Mouse (Mus musculus) lung, embryonic 16.5 days (tissue): ENCODE data around the gene Folr1. TPM values are rescaled to one million over a fixed set of nuclear protein-coding genes. Genes with fewer than 3 reads are reported as not detected.
A peak's percentile ranks its signal among the peaks of the same experiment; 100 is the strongest.

Source experiments
- ATAC-seq: fragments of 200-750 bp; cut with Nextera tagmentation; 2 replicates; pipeline ENCODE4 v1.8.0; 2017; ENCODE audit warnings: low read depth, mild to moderate bottlenecking, moderate library complexity
- H3K27ac ChIP-seq: fragments of 300-500 bp; sonication (generic); 2 replicates; pipeline ENCODE4 v1.5.1; 2014; ENCODE audit warnings: mild to moderate bottlenecking, control low read depth, low read length
- H3K27me3 ChIP-seq: fragments of 300-500 bp; sonication (generic); 2 replicates; pipeline ENCODE4 v1.6.1; 2014; ENCODE audit warnings: low read depth, low read length, mixed read lengths; ENCODE audit not compliant: control insufficient read depth, insufficient read depth
- H3K36me3 ChIP-seq: fragments of 300-500 bp; sonication (generic); 2 replicates; pipeline ENCODE4 v1.6.1; 2014; ENCODE audit warnings: low read length; ENCODE audit not compliant: control insufficient read depth, insufficient read depth
- H3K4me1 ChIP-seq: fragments of 300-500 bp; sonication (generic); replicated peaks from 2 replicates; pipeline ENCODE4 v1.6.1; 2014; ENCODE audit warnings: low read length, mixed read lengths; ENCODE audit not compliant: control insufficient read depth, insufficient read depth
- H3K4me2 ChIP-seq: fragments of 300-500 bp; sonication (generic); 2 replicates; pipeline ENCODE4 v1.6.1; 2014; ENCODE audit warnings: low read depth, low read length, control low read depth
- H3K4me3 ChIP-seq: fragments of 300-500 bp; sonication (generic); 2 replicates; pipeline ENCODE4 v1.5.1; 2014; ENCODE audit warnings: mild to moderate bottlenecking, low read length, control low read depth
- H3K9ac ChIP-seq: fragments of 300-500 bp; sonication (generic); 2 replicates; pipeline ENCODE4 v1.6.1; 2014; ENCODE audit warnings: low read length, control low read depth
- H3K9me3 ChIP-seq: fragments of 300-500 bp; sonication (generic); 2 replicates; pipeline ENCODE4 v1.6.1; 2016; ENCODE audit warnings: low read length; ENCODE audit not compliant: control insufficient read depth
- WGBS: fragments of 180-500 bp; shearing (Covaris S2); extraction: QIAGEN DNeasy Blood & Tissue Kit; methylation state at CpG from one replicate; pipeline ENCODE4 v1.1.7; 2014; 5-methylcytosine and 5-hydroxymethylcytosine counted together
- polyA plus RNA-seq: library from polyadenylated mRNA; unstranded; fragments of >200 nt; fragmentation: Nextera tagmentation; extraction: Ambion mirVana; gene quantifications from 2 replicates; pipeline ENCODE4 v1.2.1, GENCODE M21; 2015

Folr1 gene
- polyA plus RNA-seq, 1 experiment from 2014 or later: 1.5 TPM

GRCm38 (mm10) chr7:101860978-101861377, 9.6 kb downstream of the Folr1 start:
- no peak for ATAC-seq

GRCm38 (mm10) chr7:101858362-101858761, 12.2 kb downstream of the Folr1 start:
- no peaks in the 10 kb centered on the region for H3K4me1 ChIP-seq
- 74% methylated on average over 9 of the region's 9 CpGs for WGBS
- H3K4me3 ChIP-seq: no peak overlapping the region
- no peaks in the 10 kb centered on the region for H3K36me3 ChIP-seq
- no peak overlapping the region for H3K4me2 ChIP-seq
- no peak overlapping the region for H3K9ac ChIP-seq
- H3K27me3 ChIP-seq: no peaks in the 10 kb centered on the region
- no peaks in the 10 kb centered on the region for H3K9me3 ChIP-seq
- no peak for ATAC-seq
- no peak overlapping the region for H3K27ac ChIP-seq

More at GRCm38 (mm10) chr7:101860978-101861377, 9.6 kb downstream of the Folr1 start:
- no peaks in the 10 kb centered on the region for H3K36me3 ChIP-seq
- H3K9me3 ChIP-seq: no peaks in the 10 kb centered on the region
- H3K4me3 ChIP-seq: no peak overlapping the region
- no peak overlapping the region for H3K4me2 ChIP-seq
- H3K27ac ChIP-seq: no peak overlapping the region
- H3K27me3 ChIP-seq: no peaks in the 10 kb centered on the region
- H3K9ac ChIP-seq: no peak overlapping the region
- H3K4me1 ChIP-seq: no peaks in the 10 kb centered on the region

- ATAC-seq: no peak
- 89% methylated on average over 4 of the region's 4 CpGs for WGBS
- no peak within 1 kb of the TSS for H3K4me3 ChIP-seq
- H3K4me1 ChIP-seq: no peaks in the 10 kb centered on the region
- no peaks in the 10 kb centered on the region for H3K9me3 ChIP-seq
- no peaks in the 10 kb centered on the region for H3K27me3 ChIP-seq
- no peak within 1 kb of the TSS for H3K4me2 ChIP-seq
- no peak within 1 kb of the TSS for H3K9ac ChIP-seq
- H3K27ac ChIP-seq: no peak within 1 kb of the TSS
- no peaks in the 10 kb centered on the region for H3K36me3 ChIP-seq
Measured at GRCm38 (mm10) chr7:101857094-101857493, 13.5 kb downstream of the Folr1 start, which contains the start of gene Folr2. Gene Folr2, minus strand, starts transcription at chr7:101857194.

GRCm38 (mm10) chr7:101853816-101854215, 16.8 kb downstream of the Folr1 start:
- Histone ChIP-seq H3K4me2 (no peak overlapping the region), H3K27ac (no peak overlapping the region), H3K36me3 (no peaks in the 10 kb centered on the region), H3K9me3 (no peaks in the 10 kb centered on the region), H3K4me1 (no peaks in the 10 kb centered on the region), H3K27me3 (no peaks in the 10 kb centered on the region), H3K4me3 (no peak overlapping the region), H3K9ac (no peak overlapping the region)
- 62% methylated on average over 2 of the region's 2 CpGs for WGBS
- no peak for ATAC-seq

- no peak overlapping the region for H3K9ac ChIP-seq
- H3K36me3 ChIP-seq: no peaks in the 10 kb centered on the region
- no peak overlapping the region for H3K4me2 ChIP-seq
- no peak overlapping the region for H3K27ac ChIP-seq
- 73% methylated on average over 6 of the region's 6 CpGs for WGBS
- no peak for ATAC-seq
- no peaks in the 10 kb centered on the region for H3K27me3 ChIP-seq
- no peaks in the 10 kb centered on the region for H3K4me1 ChIP-seq
- no peak overlapping the region for H3K4me3 ChIP-seq
- no peaks in the 10 kb centered on the region for H3K9me3 ChIP-seq
Measured at GRCm38 (mm10) chr7:101852846-101853245, 17.7 kb downstream of the Folr1 start.

- no peak for ATAC-seq
- H3K9ac ChIP-seq: no peak overlapping the region
- no peak overlapping the region for H3K27ac ChIP-seq
- H3K36me3 ChIP-seq: no peaks in the 10 kb centered on the region
- 79% methylated on average over 6 of the region's 6 CpGs for WGBS
- H3K9me3 ChIP-seq: no peaks in the 10 kb centered on the region
- no peaks in the 10 kb centered on the region for H3K27me3 ChIP-seq
- no peak overlapping the region for H3K4me3 ChIP-seq
- H3K4me2 ChIP-seq: no peak overlapping the region
- H3K4me1 ChIP-seq: no peaks in the 10 kb centered on the region
Measured at GRCm38 (mm10) chr7:101851689-101852088, 18.9 kb downstream of the Folr1 start.

GRCm38 (mm10) chr7:101847934-101848333, 22.7 kb downstream of the Folr1 start:
- Histone ChIP-seq H3K9ac (no peak overlapping the region), H3K27me3 (no peaks in the 10 kb centered on the region), H3K36me3 (no peaks in the 10 kb centered on the region), H3K4me3 (no peak overlapping the region), H3K4me2 (no peak overlapping the region), H3K27ac (no peak overlapping the region), H3K9me3 (no peaks in the 10 kb centered on the region), H3K4me1 (no peaks in the 10 kb centered on the region)
- no peak for ATAC-seq
- WGBS: 76% methylated on average over 1 of the region's 1 CpGs

- H3K4me1 ChIP-seq: no peaks in the 10 kb centered on the region
- no peak overlapping the region for H3K4me3 ChIP-seq
- WGBS: 50% methylated on average over 6 of the region's 6 CpGs
Measured at GRCm38 (mm10) chr7:101844186-101844585, 26.4 kb downstream of the Folr1 start.

GRCm38 (mm10) chr7:101837606-101838471, 32.7 kb downstream of the Folr1 start, which contains the start of gene Inppl1:
Gene Inppl1, minus strand, starts transcription at chr7:101838229.
- H3K9me3 ChIP-seq: no peaks in the 10 kb centered on the region
- peak within 1 kb of the TSS; percentile 89 for H3K4me3 ChIP-seq
- peaks cover 29% of the 10 kb centered on the region for H3K4me1 ChIP-seq
- peak within 1 kb of the TSS; percentile 80 for H3K4me2 ChIP-seq
- H3K36me3 ChIP-seq: peaks cover 8% of the 10 kb centered on the region
- no peaks in the 10 kb centered on the region for H3K27me3 ChIP-seq
- ATAC-seq: peak; percentile 89
- peak within 1 kb of the TSS; percentile 98 for H3K27ac ChIP-seq
- WGBS: under 1% methylated on average over 63 of the region's 64 CpGs
- H3K9ac ChIP-seq: peak within 1 kb of the TSS; percentile 98

More at GRCm38 (mm10) chr7:101844186-101844585, 26.4 kb downstream of the Folr1 start:
- H3K4me2 ChIP-seq: no peak overlapping the region
- H3K27me3 ChIP-seq: no peaks in the 10 kb centered on the region
- no peak overlapping the region for H3K27ac ChIP-seq
- no peaks in the 10 kb centered on the region for H3K9me3 ChIP-seq
- no peak for ATAC-seq
- no peaks in the 10 kb centered on the region for H3K36me3 ChIP-seq
- H3K9ac ChIP-seq: no peak overlapping the region
